Comparison of ENCODE assay signal across 8 mouse cellular contexts in the genomic region with DNA sequence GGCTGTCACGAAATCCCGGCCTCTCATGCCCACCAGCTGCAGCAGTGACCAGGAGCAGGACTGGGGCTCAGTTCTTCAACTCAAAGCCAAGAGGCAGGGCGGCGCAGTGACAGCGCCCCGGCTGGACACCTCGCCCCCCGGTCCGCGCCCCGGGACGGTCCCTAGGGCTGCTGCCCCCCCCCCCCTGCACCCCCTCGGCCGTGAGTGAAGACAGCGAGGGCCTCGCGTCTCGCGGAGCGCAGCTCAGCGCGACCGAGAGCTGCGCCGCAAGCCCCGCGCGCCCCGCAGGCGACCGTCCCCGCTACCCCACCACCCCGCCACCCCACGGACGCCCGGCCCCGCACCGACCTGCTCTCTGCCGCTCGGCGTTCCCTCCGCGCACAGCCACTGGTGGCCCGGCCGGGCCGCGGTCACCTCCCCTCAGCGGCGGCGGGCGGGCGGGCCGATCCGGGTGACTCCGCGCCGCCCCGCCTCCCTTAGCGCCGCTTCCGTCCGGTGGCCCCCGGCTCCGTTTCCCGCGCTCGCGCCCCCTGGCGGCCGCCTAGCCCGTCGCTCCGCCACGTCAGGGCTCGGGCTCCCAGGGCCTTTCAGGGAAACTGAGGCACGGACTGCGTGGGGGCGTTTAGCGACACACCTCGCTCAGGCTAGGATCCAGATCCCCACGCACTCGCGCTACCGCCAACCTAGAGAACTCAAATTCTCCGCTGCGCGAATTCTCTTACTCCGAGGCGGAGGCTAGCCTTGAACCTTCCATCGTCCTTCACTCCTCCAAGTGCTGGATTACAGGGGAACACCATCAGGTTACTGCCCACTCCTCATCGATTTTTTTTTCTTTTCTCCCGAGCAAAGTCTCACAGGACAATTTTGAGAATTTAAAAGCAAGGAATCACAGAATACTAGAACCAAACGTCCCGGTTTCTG. TPM values are rescaled to one million over a fixed set of nuclear protein-coding genes. Genes with fewer than 3 reads are reported as not detected.
DNase-seq lines count a peak whose midpoint lies in the region; ATAC-seq lines count a peak whose summit lies in the region.

A gene (minus strand): TSS at position 423 of the 921 bp plus-strand sequence.

- peak within 1 kb of the TSS; percentile 68 for H3K4me3 ChIP-seq in intestine, embryonic 14.5 days (ENCODE audit: low read depth, low read length)

- ATAC-seq in intestine, embryonic 14.5 days (replicated peaks; ENCODE audit: low FRiP score, low TSS enrichment, low read depth): peak; percentile 91
- ATAC-seq in megakaryocyte-erythroid progenitor cell, adult 5-6 weeks (replicated peaks; ENCODE audit: low FRiP score, low TSS enrichment, poor library complexity, severe bottlenecking): peak; percentile 77

- no peaks in the 10 kb centered on the region for H3K36me3 ChIP-seq in intestine, embryonic 14.5 days (ENCODE audit: control insufficient read depth, insufficient read depth, low read length)

- peak within 1 kb of the TSS; percentile 72 for H3K4me2 ChIP-seq in intestine, embryonic 14.5 days (ENCODE audit: low read length)

- H3K9me3 ChIP-seq in intestine, embryonic 14.5 days (ENCODE audit: control insufficient read depth, low read length): no peaks in the 10 kb centered on the region

- peaks cover 19% of the 10 kb centered on the region for H3K4me1 ChIP-seq in intestine, embryonic 14.5 days (replicated peaks; ENCODE audit: control insufficient read depth, insufficient read depth, low read length)

- H3K27ac ChIP-seq in intestine, embryonic 14.5 days (ENCODE audit: low read depth): peak within 1 kb of the TSS; percentile 71

- peak within 1 kb of the TSS; percentile 71 for H3K9ac ChIP-seq in intestine, embryonic 14.5 days (ENCODE audit: low read length)

- intact Hi-C loops in gastrocnemius, postnatal 36 days (cut with DNase I): loop anchor here (5.0 kb wide), 1 partner anchor 108 kb away; no protein-coding TSS in a partner anchor
- intact Hi-C loops in left cerebral cortex, postnatal 25 days (cut with DNase I): loop anchor here (1.0 to 5.0 kb wide), 3 partner anchors 61 to 108 kb away; no protein-coding TSS in a partner anchor

- peak; percentile 91 for DNase-seq in adrenal gland, adult 2 months
- DNase-seq in embryo, embryonic 11 days: peak; percentile 90
- DNase-seq in gastrocnemius, postnatal 36 days: peak; percentile 73 to 85
- DNase-seq in intestine, embryonic 14.5 days (ENCODE audit: low spot score): peak; percentile 89
- DNase-seq in left cerebral cortex, postnatal 25 days (ENCODE audit: low spot score in 2 of 2): peak; percentile 61 to 76
- peak; percentile 89 for DNase-seq in right cerebral cortex, postnatal 14 days
- peak; percentile 95 for DNase-seq in urinary bladder, postnatal 25 days (ENCODE audit: low spot score)

- no peaks in the 10 kb centered on the region for H3K27me3 ChIP-seq in intestine, embryonic 14.5 days (replicated peaks; ENCODE audit: control insufficient read depth, insufficient read depth, low read length)

- WGBS in intestine, embryonic 14.5 days: 5% methylated on average over 77 of the region's 94 CpGs

RNA-seq across cellular contexts. Expression of the gene that starts here (rescaled TPM):
- total RNA-seq in adrenal gland, adult 2 months (2021): 10 to 100 TPM; 13.3 to 13.9 TPM
- polyA plus RNA-seq in adrenal gland, adult 2 months (2012; rRNA removed): 10.8 and 11.3 TPM in 2 replicates
- total RNA-seq in gastrocnemius, postnatal 36 days (2021): 1 to 10 TPM; 8.3 to 9.7 TPM
- polyA plus RNA-seq in intestine, embryonic 14.5 days (2014; fragmentation: Nextera tagmentation; extraction: Ambion mirVana): 37.5 and 37.7 TPM in 2 replicates
- total RNA-seq in left cerebral cortex, postnatal 25 days (2021): 10 to 100 TPM in 1 of 2 experiments, 1 to 10 TPM in 1; 10.0 to 13.3 TPM
- 2.1 and 5.0 TPM in 2 replicates for total RNA-seq in megakaryocyte-erythroid progenitor cell, adult 5-6 weeks (2014; fragmentation: Nextera tagmentation)
- total RNA-seq in megakaryocyte-erythroid progenitor cell, adult 5-6 weeks (2017): 1.8 and 1.9 TPM in 2 replicates

Comparison
In these comparisons a context has a peak if more than half of its experiments do, and no peak if none do; other contexts are left out.
1. Peak in every context shown above with its lines: DNase-seq, ATAC-seq, H3K4me3 ChIP-seq and H3K27ac ChIP-seq.